Mouse (Mus musculus): ENCODE measurements at regions not wholly inside any gene's neighbourhood (a gene's known extent, or its start where the extent isn't known, plus 50 kb on each side); places are given as distances from the start of the nearest gene placed in this dataset.

DNA sequence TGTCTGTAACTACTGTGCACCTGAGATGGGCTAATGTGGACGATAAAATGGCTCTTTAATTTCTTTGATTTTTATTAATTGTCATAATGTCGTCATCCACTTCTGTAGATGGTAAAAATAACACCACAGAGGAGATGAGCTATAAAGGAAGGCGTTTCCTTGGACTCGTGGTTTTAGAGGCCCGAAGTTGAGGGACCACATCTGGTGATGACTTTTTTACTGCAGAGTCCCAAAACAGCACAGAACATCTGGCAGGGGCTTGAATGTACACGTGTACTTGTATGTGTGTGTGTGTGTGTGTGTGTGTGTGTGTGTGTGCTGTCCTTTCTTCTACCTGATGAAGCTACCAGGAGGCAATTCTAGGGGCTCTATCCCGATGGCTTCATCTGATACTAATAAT is 242.1 kb upstream of the Hes1 start:
- Histone ChIP-seq H3K4me3 (replicated peaks in 1 of 3; ENCODE audit: low read depth in 2 of 3, low read length in 2 of 3, poor library complexity in 1 of 3) (no peak overlapping the region), H3K27me3 (replicated peaks) (peaks cover under 1% of the 10 kb centered on the region), H3K79me2 (replicated peaks; ENCODE audit: control insufficient read depth, extremely low read depth, insufficient read depth, poor library complexity, severe bottlenecking) (no peaks in the 10 kb centered on the region), H3K36me3 (replicated peaks in 1 of 2; ENCODE audit: control insufficient read depth in 1 of 2, insufficient read depth in 1 of 2, low read length in 1 of 2) (peaks cover 0 to 14% of the 10 kb centered on the region in 2 experiments), H3K27ac (ENCODE audit: insufficient read depth, low read depth) (no peak overlapping the region), H3K9ac (ENCODE audit: insufficient read depth, low read depth) (no peak overlapping the region), H3K4me2 (ENCODE audit: insufficient read depth, low read depth, poor library complexity, severe bottlenecking) (no peak overlapping the region), H3K9me3 (replicated peaks; ENCODE audit: low read length) (no peaks in the 10 kb centered on the region), H3K4me1 (ENCODE audit: control insufficient read depth in 1 of 2, insufficient read depth in 2 of 2) (peaks cover 0 to 7% of the 10 kb centered on the region in 2 experiments; a peak in 1 of 4 replicates)
- dilution Hi-C loops (cut with MboI; ENCODE audit: extremely low pct_ligation_motif_present, extremely low pct_unique_long_range_greater_than_20kb, low sequenced_read_pairs) (no loop called here), in situ Hi-C loops (cut with MboI; ENCODE audit: low pct_ligation_motif_present, low pct_unique_long_range_greater_than_20kb, low sequenced_read_pairs) (no loop called here)
- TF ChIP-seq ZKSCAN1 (IDR thresholded peaks at IDR 0.05; ENCODE audit: borderline replicate concordance, low read depth, low read length): no peak
- TF ChIP-seq MYC (IDR thresholded peaks at IDR 0.05; ENCODE audit: low read depth, low read length): no peak
- no peak for TF ChIP-seq ZNF384 (IDR thresholded peaks at IDR 0.05; ENCODE audit: low read depth, low read length)
- TF ChIP-seq IRF4 (IDR thresholded peaks at IDR 0.05; ENCODE audit: low read depth, low read length): no peak
- no peak for TF ChIP-seq CHD2 (IDR thresholded peaks at IDR 0.05; ENCODE audit: low read length)
- no peak for TF ChIP-seq KAT2A (IDR thresholded peaks at IDR 0.05; ENCODE audit: insufficient replicate concordance, low read length)
- TF ChIP-seq PAX5 (IDR thresholded peaks at IDR 0.05; ENCODE audit: low read length): no peak
- no peak for TF ChIP-seq POLR2AphosphoS2 (IDR thresholded peaks at IDR 0.05; ENCODE audit: low read depth, low read length)
- no peak for TF ChIP-seq NELFE (IDR thresholded peaks at IDR 0.05; ENCODE audit: low read depth, low read length)
- no peak for TF ChIP-seq MAZ (IDR thresholded peaks at IDR 0.05; ENCODE audit: low read depth, low read length)
- TF ChIP-seq USF2 (conservative IDR thresholded peaks at IDR 0.05; ENCODE audit: low read depth, low read length): no peak
- no peak for TF ChIP-seq SIN3A (IDR thresholded peaks at IDR 0.05; ENCODE audit: low read length)
- TF ChIP-seq BHLHE40 (IDR thresholded peaks at IDR 0.05; ENCODE audit: low read depth, low read length): no peak
- no peak for TF ChIP-seq TCF12 (IDR thresholded peaks at IDR 0.05; ENCODE audit: low read depth, low read length)
- no peak for TF ChIP-seq ELF1 (IDR thresholded peaks at IDR 0.05; ENCODE audit: low read depth, low read length)
- no peak for TF ChIP-seq MAFK (IDR thresholded peaks at IDR 0.05; ENCODE audit: insufficient replicate concordance, low read length)
- TF ChIP-seq ZMIZ1 (IDR thresholded peaks at IDR 0.05; ENCODE audit: low read depth, low read length): no peak
- no peak for TF ChIP-seq CHD1 (IDR thresholded peaks at IDR 0.05; ENCODE audit: low read depth, low read length)
- no peak for TF ChIP-seq RAD21 (IDR thresholded peaks at IDR 0.05; ENCODE audit: low read depth, low read length)
- no peak for DNase-seq (ENCODE audit: extremely low read depth)

DNA sequence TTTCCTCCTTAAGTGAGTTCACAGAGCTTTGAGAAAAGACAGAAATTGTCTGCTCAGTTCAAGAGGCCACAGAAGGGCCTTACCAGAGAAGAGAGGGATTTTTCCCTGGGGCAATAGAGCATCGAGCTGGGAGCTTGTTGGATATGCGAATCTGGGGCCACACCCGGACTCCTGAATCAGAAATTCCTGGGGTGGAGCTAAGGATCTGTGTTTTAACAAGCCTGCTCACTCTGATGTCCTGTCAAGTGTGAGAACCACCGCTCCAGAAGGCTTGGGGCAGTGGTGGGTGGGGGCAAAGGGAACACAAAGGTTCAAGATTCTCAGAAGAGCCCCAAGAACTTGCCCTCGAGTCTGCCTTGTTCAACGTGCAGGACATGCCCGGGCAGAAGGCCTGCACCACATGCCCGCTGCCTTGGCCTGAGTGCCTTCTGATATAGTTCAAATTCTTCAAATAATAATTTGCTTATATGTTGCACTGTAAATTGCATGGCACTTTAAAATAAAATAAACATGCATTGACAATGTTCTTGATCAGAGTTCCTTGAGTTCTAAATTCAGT is 241.3 kb upstream of the Hes1 start:
- in situ Hi-C loops (cut with MboI; ENCODE audit: low pct_ligation_motif_present, low pct_unique_long_range_greater_than_20kb, low sequenced_read_pairs): no loop called here
- Histone ChIP-seq H3K4me2 (ENCODE audit: insufficient read depth, low read depth, poor library complexity, severe bottlenecking) (no peak overlapping the region), H3K79me2 (replicated peaks; ENCODE audit: control insufficient read depth, extremely low read depth, insufficient read depth, poor library complexity, severe bottlenecking) (no peaks in the 10 kb centered on the region), H3K4me1 (ENCODE audit: control insufficient read depth in 1 of 2, insufficient read depth in 2 of 2) (peaks cover 0 to 7% of the 10 kb centered on the region in 2 experiments; a peak in 1 of 4 replicates), H3K27me3 (replicated peaks) (no peaks in the 10 kb centered on the region), H3K36me3 (replicated peaks in 1 of 2; ENCODE audit: control insufficient read depth in 1 of 2, insufficient read depth in 1 of 2, low read length in 1 of 2) (peaks cover 5 to 22% of the 10 kb centered on the region in 2 experiments), H3K9me3 (replicated peaks; ENCODE audit: low read length) (peaks cover 2% of the 10 kb centered on the region), H3K9ac (ENCODE audit: insufficient read depth, low read depth) (no peak overlapping the region), H3K4me3 (replicated peaks in 1 of 3; ENCODE audit: low read depth in 2 of 3, low read length in 2 of 3, poor library complexity in 1 of 3) (no peak overlapping the region), H3K27ac (ENCODE audit: insufficient read depth, low read depth) (no peak overlapping the region)
- no peak for TF ChIP-seq RCOR1 (conservative IDR thresholded peaks at IDR 0.05; ENCODE audit: low read depth, low read length)
- no peak for TF ChIP-seq PAX5 (IDR thresholded peaks at IDR 0.05; ENCODE audit: low read length)
- TF ChIP-seq IRF4 (IDR thresholded peaks at IDR 0.05; ENCODE audit: low read depth, low read length): no peak
- no peak for TF ChIP-seq USF1 (IDR thresholded peaks at IDR 0.05; ENCODE audit: low read depth, low read length)
- TF ChIP-seq CTCF (conservative IDR thresholded peaks at IDR 0.05 in 1 of 2, IDR thresholded peaks at IDR 0.05 in 1 of 2; ENCODE audit: low read depth in 2 of 2, low read length in 2 of 2): no peak
- TF ChIP-seq USF2 (conservative IDR thresholded peaks at IDR 0.05; ENCODE audit: low read depth, low read length): no peak
- TF ChIP-seq ZMIZ1 (IDR thresholded peaks at IDR 0.05; ENCODE audit: low read depth, low read length): no peak
- TF ChIP-seq MYC (IDR thresholded peaks at IDR 0.05; ENCODE audit: low read depth, low read length): no peak
- no peak for TF ChIP-seq JUN (IDR thresholded peaks at IDR 0.05; ENCODE audit: insufficient read depth, low read depth, low read length)
- DNase-seq (ENCODE audit: extremely low read depth): no peak
- dilution Hi-C loops (cut with MboI; ENCODE audit: extremely low pct_ligation_motif_present, extremely low pct_unique_long_range_greater_than_20kb, low sequenced_read_pairs): no loop called here

All from CH12.LX (cell line).